Mouse (Mus musculus): ENCODE results near the gene Enc1. TPM values are rescaled to one million over a fixed set of nuclear protein-coding genes. Genes with fewer than 3 reads are reported as not detected.
"Not testable (repeated sequence)": the region's sequence is repeated elsewhere in the genome, so short reads cannot be mapped to it uniquely, and the experiment has no call there.

The Enc1 gene
- polyA plus RNA-seq, 1 experiment from 2014 or later, result 82.4 TPM

- no peak for DNase-seq (ENCODE audit: low spot score)
- peaks cover 48% of the 10 kb centered on the region for H3K4me1 ChIP-seq (replicated peaks; ENCODE audit: control insufficient read depth, insufficient read depth, low read length)
- H3K9me3 ChIP-seq (ENCODE audit: control insufficient read depth, low read length), result no peaks in the 10 kb centered on the region
- H3K27ac ChIP-seq, result no peak overlapping the region
- H3K4me2 ChIP-seq (replicated peaks), result no peak overlapping the region
- 83% methylated on average over 5 of the region's 5 CpGs for WGBS
- H3K27me3 ChIP-seq (ENCODE audit: control insufficient read depth, insufficient read depth, low read length), result no peaks in the 10 kb centered on the region
- 0 out of 2 replicates have a peak, but pooled peaks have one; percentile 3 for ATAC-seq (ENCODE audit: low FRiP score)
- peaks cover 33% of the 10 kb centered on the region for H3K36me3 ChIP-seq (replicated peaks; ENCODE audit: control insufficient read depth, insufficient read depth)
- no peak overlapping the region for H3K9ac ChIP-seq
- no peak overlapping the region for H3K4me3 ChIP-seq (replicated peaks; ENCODE audit: low read length)
These were observed 13.1 kb downstream of the Enc1 start for GRCm38 (mm10) chr13:97253994-97254393.

DNA sequence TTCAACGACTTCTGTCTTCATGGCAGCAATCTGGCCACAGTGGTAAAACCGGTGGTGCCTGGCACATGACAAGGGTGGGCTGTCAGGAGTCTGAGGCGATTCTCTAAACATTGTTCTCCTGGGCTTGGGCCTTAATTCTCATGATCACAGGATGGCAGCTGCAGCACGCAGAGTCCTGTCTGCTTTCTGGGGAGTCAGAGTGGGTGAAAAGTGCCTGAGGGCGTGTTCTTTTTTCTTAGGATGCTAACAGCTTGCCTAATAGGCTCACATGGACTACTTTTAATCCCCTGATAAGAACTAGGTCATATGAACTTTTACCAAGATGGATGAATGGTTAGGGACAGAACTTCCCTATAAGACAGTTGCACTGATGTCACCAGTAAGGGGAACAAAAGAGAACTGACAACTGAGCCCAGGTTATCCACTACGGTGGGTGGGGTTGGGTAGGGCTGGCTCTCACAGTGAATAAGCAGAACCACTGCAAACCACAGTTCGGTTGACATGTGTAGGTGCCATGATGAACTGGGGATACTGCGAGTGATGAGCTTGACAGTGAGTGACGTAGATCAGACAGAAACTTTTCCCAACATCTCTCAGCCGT lies 13.8 kb downstream of the Enc1 start:
- Histone ChIP-seq H3K27me3 (ENCODE audit: control insufficient read depth, insufficient read depth, low read length) (no peaks in the 10 kb centered on the region), H3K4me2 (replicated peaks) (no peak overlapping the region), H3K9me3 (ENCODE audit: control insufficient read depth, low read length) (no peaks in the 10 kb centered on the region), H3K4me1 (replicated peaks; ENCODE audit: control insufficient read depth, insufficient read depth, low read length) (peaks cover 44% of the 10 kb centered on the region), H3K36me3 (replicated peaks; ENCODE audit: control insufficient read depth, insufficient read depth) (peaks cover 26% of the 10 kb centered on the region), H3K27ac (no peak overlapping the region), H3K4me3 (replicated peaks; ENCODE audit: low read length) (no peak overlapping the region), H3K9ac (no peak overlapping the region)
- DNase-seq (ENCODE audit: low spot score) (no peak), ATAC-seq (ENCODE audit: low FRiP score) (no peak)
- WGBS, result 77% methylated on average over 10 of the region's 10 CpGs

GRCm38 (mm10) chr13:97255976-97256848 lies 15.3 kb downstream of the Enc1 start:
- DNase-seq (ENCODE audit: low spot score) (no peak), ATAC-seq (ENCODE audit: low FRiP score) (0 out of 2 replicates have a peak, but pooled peaks have one; percentile 17)
- H3K9ac ChIP-seq, result no peak overlapping the region
- H3K4me1 ChIP-seq (replicated peaks; ENCODE audit: control insufficient read depth, insufficient read depth, low read length), result peaks cover 36% of the 10 kb centered on the region
- H3K4me3 ChIP-seq (replicated peaks; ENCODE audit: low read length), result no peak overlapping the region
- H3K4me2 ChIP-seq (replicated peaks), result 0 out of 2 replicates have a peak overlapping the region, but pooled peaks have one; percentile 8
- peaks cover 21% of the 10 kb centered on the region for H3K36me3 ChIP-seq (replicated peaks; ENCODE audit: control insufficient read depth, insufficient read depth)
- no peaks in the 10 kb centered on the region for H3K27me3 ChIP-seq (ENCODE audit: control insufficient read depth, insufficient read depth, low read length)
- WGBS, result 20% methylated on average over 6 of the region's 6 CpGs
- H3K9me3 ChIP-seq (ENCODE audit: control insufficient read depth, low read length), result no peaks in the 10 kb centered on the region
- peak overlapping the region; percentile 64 for H3K27ac ChIP-seq

DNA sequence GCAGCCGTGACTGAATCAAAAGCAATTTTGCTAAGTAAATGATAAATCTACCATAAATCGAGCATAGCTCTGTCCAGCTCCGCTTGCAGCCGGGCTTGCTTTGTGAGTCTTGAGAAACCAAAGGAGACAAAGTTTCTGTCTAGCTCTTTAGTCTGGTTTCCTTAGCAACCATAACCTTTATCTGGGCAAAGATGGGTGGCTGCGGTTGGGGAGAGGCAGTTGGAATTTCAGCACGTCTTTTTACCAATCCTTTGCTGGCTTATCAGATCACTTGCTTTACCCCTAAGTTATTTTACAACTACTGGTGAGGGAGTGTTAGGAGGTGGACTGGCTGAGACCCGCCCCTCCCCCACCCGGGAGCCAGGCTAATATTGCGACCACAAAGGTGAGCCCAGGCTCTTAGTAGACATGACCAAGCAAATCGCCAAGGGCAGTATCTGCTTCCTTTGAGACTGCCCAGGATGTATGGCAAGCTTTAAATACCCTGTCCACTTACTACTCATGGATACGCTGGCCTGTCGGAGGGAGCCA lies 16.0 kb downstream of the Enc1 start:
- DNase-seq (ENCODE audit: low spot score) (no peak), ATAC-seq (ENCODE audit: low FRiP score) (no peak)
- Histone ChIP-seq H3K36me3 (replicated peaks; ENCODE audit: control insufficient read depth, insufficient read depth) (peaks cover 15% of the 10 kb centered on the region; the same call in 1 of the 2 replicates), H3K27ac (peak overlapping the region; percentile 64), H3K9me3 (ENCODE audit: control insufficient read depth, low read length) (no peaks in the 10 kb centered on the region), H3K4me2 (replicated peaks) (0 out of 2 replicates have a peak overlapping the region, but pooled peaks have one; percentile 8), H3K27me3 (ENCODE audit: control insufficient read depth, insufficient read depth, low read length) (no peaks in the 10 kb centered on the region), H3K9ac (no peak overlapping the region), H3K4me3 (replicated peaks; ENCODE audit: low read length) (no peak overlapping the region), H3K4me1 (replicated peaks; ENCODE audit: control insufficient read depth, insufficient read depth, low read length) (peaks cover 32% of the 10 kb centered on the region)
- WGBS, result 30% methylated on average over 12 of the region's 12 CpGs

- no peak overlapping the region for H3K4me2 ChIP-seq (replicated peaks)
- H3K36me3 ChIP-seq (replicated peaks; ENCODE audit: control insufficient read depth, insufficient read depth), result no peaks in the 10 kb centered on the region
- no peaks in the 10 kb centered on the region for H3K9me3 ChIP-seq (ENCODE audit: control insufficient read depth, low read length)
- no peak overlapping the region for H3K9ac ChIP-seq
- WGBS, result 66% methylated on average over 16 of the region's 16 CpGs
- ATAC-seq (ENCODE audit: low FRiP score) (no peak), DNase-seq (ENCODE audit: low spot score) (no peak)
- no peaks in the 10 kb centered on the region for H3K27me3 ChIP-seq (ENCODE audit: control insufficient read depth, insufficient read depth, low read length)
- no peak overlapping the region for H3K4me3 ChIP-seq (replicated peaks; ENCODE audit: low read length)
- peaks cover 24% of the 10 kb centered on the region for H3K4me1 ChIP-seq (replicated peaks; ENCODE audit: control insufficient read depth, insufficient read depth, low read length)
- no peak overlapping the region for H3K27ac ChIP-seq
These were observed 18.4 kb downstream of the Enc1 start for GRCm38 (mm10) chr13:97259271-97259670.

DNA sequence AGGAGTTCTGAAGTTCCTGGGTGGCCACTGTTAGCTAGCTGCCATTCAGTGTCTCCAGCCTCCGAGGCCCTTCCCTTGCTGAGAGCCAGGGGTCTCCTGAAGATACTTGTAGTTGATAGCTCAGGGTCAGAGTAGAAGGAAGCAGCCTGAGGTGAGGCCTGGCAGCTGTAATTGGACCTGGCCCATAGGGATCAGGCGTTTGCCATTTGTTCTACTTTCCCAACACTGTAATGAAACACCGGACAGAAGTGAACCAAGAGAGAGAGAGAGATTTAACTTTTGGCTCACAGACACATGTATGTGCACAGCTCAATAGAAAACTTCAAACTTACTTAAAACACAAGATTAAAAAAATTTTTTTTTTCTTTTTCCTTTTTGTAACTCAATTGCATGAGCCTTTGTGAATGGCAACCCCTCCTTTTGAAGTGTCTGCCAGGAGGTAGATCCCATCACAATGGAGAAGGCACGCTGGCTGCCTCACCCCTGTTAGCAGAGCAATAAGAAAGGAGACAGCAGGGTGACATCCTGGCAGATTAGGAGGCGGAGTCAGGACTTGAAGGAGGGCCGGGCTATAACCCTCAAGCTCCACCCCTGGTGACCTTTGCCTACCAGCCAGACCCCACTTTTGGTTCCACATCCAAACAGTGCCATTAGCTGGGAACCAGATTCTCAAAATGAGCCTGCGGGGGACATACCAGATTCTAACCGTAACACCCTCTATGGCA lies 19.7 kb downstream of the Enc1 start:
- no peak overlapping the region for H3K4me2 ChIP-seq (replicated peaks)
- H3K9ac ChIP-seq, result no peak overlapping the region
- no peaks in the 10 kb centered on the region for H3K27me3 ChIP-seq (ENCODE audit: control insufficient read depth, insufficient read depth, low read length)
- DNase-seq (ENCODE audit: low spot score) (no peak), ATAC-seq (ENCODE audit: low FRiP score) (no peak)
- no peak overlapping the region for H3K27ac ChIP-seq
- H3K9me3 ChIP-seq (ENCODE audit: control insufficient read depth, low read length), result no peaks in the 10 kb centered on the region
- peaks cover 24% of the 10 kb centered on the region for H3K4me1 ChIP-seq (replicated peaks; ENCODE audit: control insufficient read depth, insufficient read depth, low read length)
- H3K4me3 ChIP-seq (replicated peaks; ENCODE audit: low read length), result no peak overlapping the region
- 21% methylated on average over 8 of the region's 8 CpGs for WGBS
- H3K36me3 ChIP-seq (replicated peaks; ENCODE audit: control insufficient read depth, insufficient read depth), result no peaks in the 10 kb centered on the region

DNA sequence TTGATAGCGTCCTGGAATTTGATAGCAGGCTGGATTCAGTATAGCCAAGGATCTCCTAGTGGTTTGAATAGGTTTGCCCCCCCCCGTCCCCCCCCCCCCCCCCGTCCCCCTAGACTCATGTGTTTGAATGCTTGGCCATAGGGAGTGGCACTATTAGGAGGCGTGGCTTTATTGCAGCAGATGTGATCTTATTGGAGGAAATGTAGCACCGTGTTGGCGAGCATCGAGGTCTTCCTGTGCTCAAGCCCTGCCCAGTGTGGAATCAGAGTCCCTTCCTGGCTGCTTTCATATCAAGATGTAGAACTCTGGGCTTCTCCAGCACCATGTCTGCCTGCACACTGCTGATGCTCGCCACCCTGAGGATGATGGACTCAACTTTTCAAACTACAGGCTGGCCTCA lies 20.6 kb downstream of the Enc1 start:
- 60% methylated on average over 6 of the region's 8 CpGs for WGBS
- Histone ChIP-seq H3K27ac (no peak overlapping the region), H3K4me2 (replicated peaks) (no peak overlapping the region), H3K4me1 (replicated peaks; ENCODE audit: control insufficient read depth, insufficient read depth, low read length) (peaks cover 20% of the 10 kb centered on the region), H3K4me3 (replicated peaks; ENCODE audit: low read length) (no peak overlapping the region), H3K27me3 (ENCODE audit: control insufficient read depth, insufficient read depth, low read length) (no peaks in the 10 kb centered on the region), H3K9ac (no peak overlapping the region), H3K9me3 (ENCODE audit: control insufficient read depth, low read length) (no peaks in the 10 kb centered on the region), H3K36me3 (replicated peaks; ENCODE audit: control insufficient read depth, insufficient read depth) (no peaks in the 10 kb centered on the region)
- DNase-seq (ENCODE audit: low spot score), result no peak
- peak; percentile 14; the same call in 1 of the 2 replicates for ATAC-seq (ENCODE audit: low FRiP score)

DNA sequence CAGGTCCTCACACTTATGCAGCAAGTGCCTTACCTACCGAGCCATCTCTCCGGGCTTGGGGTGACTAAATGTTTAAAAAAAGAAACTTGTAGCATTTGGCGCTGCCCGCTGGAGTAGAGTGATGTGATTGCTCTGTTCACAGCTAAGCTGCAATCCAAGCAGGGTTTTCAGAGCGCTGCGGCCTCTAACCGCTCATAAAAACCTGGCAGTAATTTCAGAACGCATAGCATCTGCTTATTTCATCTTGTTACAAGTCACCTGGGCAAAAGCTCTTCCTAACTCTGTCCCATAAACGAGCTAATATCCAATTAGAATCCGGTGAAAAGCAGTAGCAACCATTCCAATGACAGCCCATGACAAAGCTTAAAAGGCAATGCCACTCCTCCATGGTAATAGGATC lies 21.8 kb downstream of the Enc1 start:
- WGBS, result 75% methylated on average over 10 of the region's 10 CpGs
- H3K4me2 ChIP-seq (replicated peaks), result no peak overlapping the region
- ATAC-seq (ENCODE audit: low FRiP score) (no peak), DNase-seq (ENCODE audit: low spot score) (peak; percentile 31)
- H3K27me3 ChIP-seq (ENCODE audit: control insufficient read depth, insufficient read depth, low read length), result no peaks in the 10 kb centered on the region
- H3K4me1 ChIP-seq (replicated peaks; ENCODE audit: control insufficient read depth, insufficient read depth, low read length), result 0 out of 2 replicates have a peak, but pooled peaks cover 13% of the 10 kb centered on the region
- no peaks in the 10 kb centered on the region for H3K36me3 ChIP-seq (replicated peaks; ENCODE audit: control insufficient read depth, insufficient read depth)
- no peak overlapping the region for H3K4me3 ChIP-seq (replicated peaks; ENCODE audit: low read length)
- H3K9me3 ChIP-seq (ENCODE audit: control insufficient read depth, low read length), result no peaks in the 10 kb centered on the region
- H3K27ac ChIP-seq, result no peak overlapping the region
- H3K9ac ChIP-seq, result no peak overlapping the region

- H3K9ac ChIP-seq; H3K4me2 ChIP-seq (replicated peaks); ATAC-seq (ENCODE audit: low FRiP score); DNase-seq (ENCODE audit: low spot score); H3K36me3 ChIP-seq (replicated peaks; ENCODE audit: control insufficient read depth, insufficient read depth); H3K9me3 ChIP-seq (ENCODE audit: control insufficient read depth, low read length); H3K27me3 ChIP-seq (ENCODE audit: control insufficient read depth, insufficient read depth, low read length); H3K4me1 ChIP-seq (replicated peaks; ENCODE audit: control insufficient read depth, insufficient read depth, low read length); H3K4me3 ChIP-seq (replicated peaks; ENCODE audit: low read length); H3K27ac ChIP-seq: not testable (repeated sequence)
- WGBS, result 93% methylated on average over 6 of the region's 6 CpGs
These were observed 24.6 kb downstream of the Enc1 start for GRCm38 (mm10) chr13:97265534-97265933.
